Mouse (Mus musculus): Measurements from ENCODE around the gene Timd2. TPM values are rescaled to one million over a fixed set of nuclear protein-coding genes. Genes with fewer than 3 reads are reported as not detected.

The Timd2 gene
- polyA plus RNA-seq, 1 experiment: not detected

- Histone ChIP-seq H3K79me2 (ENCODE audit: control insufficient read depth, insufficient read depth) (no peaks in the 10 kb centered on the region), H3K4me2 (ENCODE audit: low read depth) (no peak overlapping the region), H3ac (ENCODE audit: control insufficient read depth, insufficient read length) (no peak overlapping the region), H3K4me3 (no peak overlapping the region), H3K27me3 (ENCODE audit: control insufficient read depth, insufficient read depth, insufficient read length) (no peaks in the 10 kb centered on the region), H3K36me3 (ENCODE audit: control insufficient read depth, insufficient read depth) (no peaks in the 10 kb centered on the region)
- TF ChIP-seq TCF12 (IDR thresholded peaks at IDR 0.05; ENCODE audit: insufficient read depth, poor library complexity, severe bottlenecking): no peak
- TF ChIP-seq MYOG (IDR thresholded peaks at IDR 0.05; ENCODE audit: control insufficient read depth in 1 of 3, insufficient read depth in 1 of 3, insufficient read length in 2 of 3, low read depth in 2 of 3): no peak
- no peak for TF ChIP-seq MYOD1 (IDR thresholded peaks at IDR 0.05; ENCODE audit: control insufficient read depth in 1 of 3, insufficient read length in 2 of 3, low read depth in 2 of 3)
- TF ChIP-seq POLR2A (IDR thresholded peaks at IDR 0.05; ENCODE audit: insufficient read length, low read depth): no peak
- no peak for TF ChIP-seq USF1 (IDR thresholded peaks at IDR 0.05; ENCODE audit: low read depth)
- no peak for TF ChIP-seq TCF3 (IDR thresholded peaks at IDR 0.05; ENCODE audit: insufficient read length, low read depth)
- TF ChIP-seq CEBPB (IDR thresholded peaks at IDR 0.05; ENCODE audit: insufficient read depth, poor library complexity, severe bottlenecking): no peak
- TF ChIP-seq MAX (IDR thresholded peaks at IDR 0.05; ENCODE audit: low read depth): no peak
- no peak for TF ChIP-seq SRF (IDR thresholded peaks at IDR 0.05; ENCODE audit: control insufficient read depth, insufficient read length, low read depth)
- TF ChIP-seq POLR2AphosphoS2 (IDR thresholded peaks at IDR 0.05; ENCODE audit: insufficient read length, low read depth): no peak
- no peak for TF ChIP-seq E2F4 (IDR thresholded peaks at IDR 0.05; ENCODE audit: insufficient read depth)
- TF ChIP-seq REST (IDR thresholded peaks at IDR 0.05; ENCODE audit: insufficient read depth, insufficient read length): no peak
Observed at GRCm38 (mm10) chr11:46620414-46621168, 86.3 kb downstream of the Timd2 start.

- Histone ChIP-seq H3ac (ENCODE audit: control insufficient read depth, insufficient read length) (no peak overlapping the region), H3K4me3 (no peak overlapping the region), H3K36me3 (ENCODE audit: control insufficient read depth, insufficient read depth) (no peaks in the 10 kb centered on the region), H3K79me2 (ENCODE audit: control insufficient read depth, insufficient read depth) (no peaks in the 10 kb centered on the region), H3K4me2 (ENCODE audit: low read depth) (no peak overlapping the region), H3K27me3 (ENCODE audit: control insufficient read depth, insufficient read depth, insufficient read length) (no peaks in the 10 kb centered on the region)
- TF ChIP-seq POLR2AphosphoS2 (IDR thresholded peaks at IDR 0.05; ENCODE audit: insufficient read length, low read depth): no peak
- TF ChIP-seq POLR2A (IDR thresholded peaks at IDR 0.05; ENCODE audit: insufficient read length, low read depth): no peak
- TF ChIP-seq MYOD1 (IDR thresholded peaks at IDR 0.05; ENCODE audit: control insufficient read depth in 1 of 3, insufficient read length in 2 of 3, low read depth in 2 of 3): no peak
- TF ChIP-seq USF1 (IDR thresholded peaks at IDR 0.05; ENCODE audit: low read depth): no peak
- no peak for TF ChIP-seq CEBPB (IDR thresholded peaks at IDR 0.05; ENCODE audit: insufficient read depth, poor library complexity, severe bottlenecking)
- TF ChIP-seq E2F4 (IDR thresholded peaks at IDR 0.05; ENCODE audit: insufficient read depth): no peak
- TF ChIP-seq MYOG (IDR thresholded peaks at IDR 0.05; ENCODE audit: control insufficient read depth in 1 of 3, insufficient read depth in 1 of 3, insufficient read length in 2 of 3, low read depth in 2 of 3): no peak
- TF ChIP-seq SRF (IDR thresholded peaks at IDR 0.05; ENCODE audit: control insufficient read depth, insufficient read length, low read depth): no peak
- no peak for TF ChIP-seq TCF3 (IDR thresholded peaks at IDR 0.05; ENCODE audit: insufficient read length, low read depth)
- no peak for TF ChIP-seq REST (IDR thresholded peaks at IDR 0.05; ENCODE audit: insufficient read depth, insufficient read length)
- no peak for TF ChIP-seq MAX (IDR thresholded peaks at IDR 0.05; ENCODE audit: low read depth)
- no peak for TF ChIP-seq TCF12 (IDR thresholded peaks at IDR 0.05; ENCODE audit: insufficient read depth, poor library complexity, severe bottlenecking)
Observed at GRCm38 (mm10) chr11:46619929-46620328, 86.9 kb downstream of the Timd2 start.

Other genes starting within 250 kb of the Timd2 start
- not detected for gene Gm12169, start 182.8 kb downstream of the Timd2 start, polyA plus RNA-seq (2012; fragmentation: generic; extraction: Trizol)
- gene BC053393, start 135.5 kb downstream of the Timd2 start, polyA plus RNA-seq (2012; fragmentation: generic; extraction: Trizol): not detected
- not detected for gene Dppa1, start 77.8 kb downstream of the Timd2 start, polyA plus RNA-seq (2012; fragmentation: generic; extraction: Trizol)
- not detected for gene Havcr1, start 28.0 kb upstream of the Timd2 start, polyA plus RNA-seq (2012; fragmentation: generic; extraction: Trizol)
- gene Timd4, start 103.7 kb upstream of the Timd2 start, polyA plus RNA-seq (2012; fragmentation: generic; extraction: Trizol): not detected

Data from myocyte (in vitro differentiated cells).